Mouse (Mus musculus): ENCODE data around the gene Myh11.

Myh11 gene

DNA sequence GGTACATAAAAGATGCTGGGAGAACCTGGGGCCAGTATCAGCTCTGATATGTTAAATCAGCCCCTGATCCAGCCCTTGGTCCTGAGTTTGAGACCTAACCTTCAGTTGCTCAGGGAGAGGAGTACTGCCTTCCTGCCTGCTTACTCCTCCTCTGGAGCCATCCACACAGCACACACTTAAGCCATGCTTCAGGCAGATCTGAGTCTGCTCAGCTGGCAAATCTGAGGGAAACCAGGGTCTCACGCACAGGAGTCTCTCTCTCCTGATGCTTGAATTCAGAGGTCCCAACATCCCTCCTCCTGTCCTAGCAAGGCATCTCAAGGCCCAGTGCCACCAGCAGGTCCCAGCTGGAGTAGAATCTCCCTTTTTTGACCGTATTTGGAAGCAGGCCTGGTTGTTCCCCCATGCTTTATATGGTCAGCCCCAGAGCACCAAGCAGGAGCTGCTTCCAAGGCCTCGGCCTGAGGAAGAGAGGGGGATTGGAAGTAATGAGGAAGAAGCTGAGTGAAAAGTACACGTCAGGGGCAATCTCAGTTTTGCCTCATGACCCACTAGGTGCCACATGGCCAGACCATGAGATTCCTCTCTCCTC, 18.7 kb downstream of the Myh11 start:
- no peak for DNase-seq (ENCODE audit: inconsistent age in 2 of 2, low spot score in 1 of 2)

DNA sequence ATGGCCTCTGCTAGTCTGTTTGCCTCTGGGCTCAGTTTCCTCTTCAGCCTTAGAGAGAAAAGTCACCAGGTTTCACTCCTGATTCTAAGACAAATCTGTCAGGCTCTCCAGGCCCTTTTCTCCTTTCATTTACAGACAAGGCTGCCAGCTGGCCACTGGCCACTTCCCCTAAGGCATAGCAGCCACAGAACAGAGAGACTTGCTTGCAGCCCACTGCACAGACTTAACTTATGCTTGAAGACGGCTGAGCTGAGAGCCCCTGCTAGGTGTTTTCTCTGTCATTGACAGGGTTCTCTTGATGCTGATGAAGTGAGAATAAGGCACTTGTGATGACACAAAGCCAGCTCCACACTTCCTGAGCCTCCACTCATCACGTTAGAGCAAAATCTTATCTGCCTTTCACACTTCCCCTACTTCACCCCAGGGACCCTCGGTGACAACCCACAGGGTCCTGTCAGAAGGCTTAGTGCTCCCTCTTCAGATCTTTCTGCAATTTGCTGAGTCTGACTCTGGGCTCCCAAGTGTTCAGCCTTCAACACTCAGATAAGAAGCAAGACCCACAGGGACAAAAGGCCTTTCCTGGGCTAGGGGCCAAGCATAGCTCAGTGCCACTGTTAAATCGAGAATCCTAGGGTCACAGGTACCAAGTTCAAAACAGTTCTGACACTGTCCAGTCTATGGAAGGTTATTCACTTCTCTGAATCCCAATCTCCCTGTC, 25.8 kb downstream of the Myh11 start:
- peak; percentile 37 to 70 for DNase-seq (ENCODE audit: inconsistent age in 2 of 2, low spot score in 1 of 2)

DNA sequence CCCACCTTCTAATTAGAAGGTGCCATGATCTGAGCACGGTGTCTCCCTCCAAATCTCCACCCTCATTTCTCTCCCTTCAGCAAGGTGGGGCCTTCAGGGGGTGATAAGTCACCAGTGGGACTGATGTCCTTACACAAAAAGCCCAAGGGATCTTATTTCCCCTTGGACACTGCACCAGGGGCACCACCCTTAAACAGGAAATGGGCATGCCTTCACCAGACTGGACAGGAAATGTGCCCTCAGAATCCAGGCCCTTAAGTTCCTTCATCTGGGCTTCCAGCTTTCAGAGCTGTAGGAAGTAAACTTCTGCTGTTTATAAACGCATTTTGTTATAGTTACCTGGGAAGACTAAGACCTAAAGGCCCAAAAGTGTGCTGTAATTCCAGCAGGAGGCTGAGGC, 26.7 kb downstream of the Myh11 start:
- no peak for DNase-seq (ENCODE audit: inconsistent age in 2 of 2, low spot score in 1 of 2)

DNA sequence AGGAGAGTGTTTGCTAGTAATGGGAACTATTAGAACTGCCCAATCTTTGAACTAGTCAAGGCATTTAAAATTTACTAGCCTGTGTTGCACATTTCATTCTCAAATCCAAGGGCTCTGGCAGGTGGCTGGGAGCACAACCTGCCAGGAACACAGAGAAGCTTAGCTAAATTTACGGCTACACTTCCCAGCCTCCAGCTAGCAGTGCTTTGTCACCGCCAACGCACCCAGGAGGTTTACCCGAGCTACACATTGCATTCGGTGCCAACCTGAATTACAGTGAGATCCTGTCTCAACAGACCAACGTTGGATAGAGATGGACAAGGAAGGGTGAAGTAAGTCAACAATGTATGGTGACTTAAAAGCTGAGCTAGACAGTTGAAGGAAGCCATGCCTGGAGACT, 27.9 kb downstream of the Myh11 start:
- no peak for DNase-seq (ENCODE audit: inconsistent age in 2 of 2, low spot score in 1 of 2)

DNA sequence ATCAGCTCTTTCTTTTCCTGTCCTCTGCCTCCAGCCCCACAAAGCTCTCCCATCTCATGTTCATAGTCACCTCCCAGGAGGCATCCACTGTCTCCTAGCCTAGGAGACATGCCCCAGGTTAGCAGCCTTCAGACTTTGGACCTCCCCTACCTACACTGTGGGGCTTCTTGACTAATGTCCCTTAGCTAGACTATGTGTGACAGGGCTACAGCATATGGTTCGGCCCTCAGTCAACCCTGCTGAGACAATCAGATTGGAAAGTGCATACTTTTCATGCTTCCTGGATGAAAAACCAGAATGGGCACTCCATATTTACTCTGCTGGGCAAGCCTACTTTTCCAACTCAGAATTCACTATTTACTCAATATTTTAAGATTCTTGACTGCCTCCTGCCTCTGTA, 28.8 kb downstream of the Myh11 start:
- DNase-seq (ENCODE audit: inconsistent age in 2 of 2, low spot score in 1 of 2), result no peak

DNA sequence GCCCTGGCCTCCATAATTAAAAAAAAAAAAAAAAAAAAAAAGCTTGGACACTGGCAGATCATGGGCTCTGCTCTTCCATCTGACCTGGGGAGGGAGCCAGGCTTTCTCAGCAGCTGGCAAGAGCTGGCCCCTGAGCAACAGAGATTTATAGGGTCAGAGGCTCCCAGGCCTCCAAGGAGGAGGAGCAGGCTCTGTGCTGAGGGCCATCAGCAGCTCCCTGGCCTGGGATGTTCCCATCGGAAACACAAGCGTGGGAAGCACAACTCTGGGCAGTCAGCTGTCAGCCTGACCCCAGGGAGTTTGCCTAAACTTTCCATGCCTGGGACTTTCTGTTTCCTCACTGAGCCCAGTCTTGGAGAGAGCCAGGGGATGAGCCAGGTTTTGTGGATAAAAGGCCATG, 32.3 kb downstream of the Myh11 start:
- DNase-seq (ENCODE audit: inconsistent age in 2 of 2, low spot score in 1 of 2), result peak; percentile 51 to 80

DNA sequence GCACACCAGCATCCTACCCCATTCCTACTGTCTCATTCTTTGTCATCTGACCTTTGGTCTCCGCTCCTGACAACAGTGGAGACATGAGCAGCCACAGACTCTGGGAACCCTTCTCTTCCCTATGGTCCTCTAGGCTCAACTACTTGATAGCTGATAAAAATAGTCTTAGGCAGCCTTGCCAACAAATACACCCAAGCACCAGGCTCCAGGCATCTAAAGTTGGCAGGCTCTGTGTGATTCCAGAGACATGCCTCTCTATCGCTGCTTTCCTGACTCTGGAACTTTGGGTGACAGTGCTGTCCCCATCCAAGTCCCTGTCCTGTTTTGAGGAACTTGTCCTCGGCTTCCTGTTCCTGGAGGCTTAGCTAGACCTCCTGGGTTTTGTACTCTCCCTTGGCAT, 37.6 kb downstream of the Myh11 start:
- no peak for DNase-seq (ENCODE audit: inconsistent age in 2 of 2, low spot score in 1 of 2)

DNA sequence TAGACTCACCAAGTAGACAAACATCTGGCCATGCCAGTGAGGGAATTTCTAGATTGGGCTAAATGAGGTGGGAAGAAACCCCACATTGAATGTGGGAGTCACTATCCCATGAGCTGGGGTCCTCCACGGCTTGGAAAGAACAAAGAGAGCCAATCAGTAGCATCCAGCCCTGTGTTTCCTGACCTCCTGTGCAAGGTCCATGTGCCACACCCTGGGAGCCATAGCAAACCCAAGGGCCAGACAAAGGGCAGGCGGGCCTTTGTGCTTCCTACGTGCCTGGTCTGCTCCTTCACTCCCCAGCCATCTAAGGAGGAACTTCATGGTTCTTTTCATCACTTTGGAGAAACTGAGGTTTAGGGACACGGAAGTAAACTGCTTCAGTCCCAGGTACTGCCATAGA, 38.3 kb downstream of the Myh11 start:
- no peak for DNase-seq (ENCODE audit: inconsistent age in 2 of 2, low spot score in 1 of 2)

DNA sequence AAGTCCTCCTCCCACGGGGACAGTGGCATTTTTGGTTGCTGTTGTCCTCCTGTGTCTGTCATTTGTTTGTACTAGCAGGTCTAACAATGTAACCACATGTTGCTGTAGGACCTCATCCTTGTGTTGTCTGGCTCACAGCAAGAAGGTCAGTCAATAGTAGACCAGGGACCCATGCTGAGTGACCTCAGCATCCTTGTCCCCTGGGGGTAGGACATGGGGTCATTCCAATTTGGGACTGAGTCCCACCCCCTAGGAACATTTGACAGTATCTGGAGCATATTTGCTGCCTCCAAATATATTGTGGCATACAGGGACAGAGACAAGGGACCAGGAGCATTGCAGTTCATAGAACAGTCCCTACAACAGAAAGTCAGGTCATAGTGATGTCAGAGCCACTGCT, 41.3 kb downstream of the Myh11 start:
- DNase-seq (ENCODE audit: inconsistent age in 2 of 2, low spot score in 1 of 2), result no peak

DNA sequence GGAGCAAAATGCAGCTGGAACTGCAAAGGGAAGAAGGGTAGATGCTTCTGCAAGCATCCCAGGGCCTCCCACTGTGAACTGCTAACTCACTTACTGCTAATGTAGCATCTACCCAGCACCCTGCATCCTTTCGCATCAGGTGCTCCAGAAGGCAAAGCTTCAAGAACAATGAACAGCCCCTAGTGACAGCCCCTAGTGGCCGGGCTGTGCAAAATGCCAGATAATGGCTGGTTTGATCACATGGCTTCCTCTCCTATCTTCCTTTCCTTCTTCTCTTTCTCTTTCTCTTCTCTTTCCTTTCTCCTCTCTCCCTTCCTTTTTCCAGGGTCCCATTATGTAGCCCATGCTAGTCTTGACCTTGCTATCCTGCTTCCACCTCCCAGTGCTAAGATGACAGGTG, 48.6 kb downstream of the Myh11 start:
- DNase-seq (ENCODE audit: inconsistent age in 2 of 2, low spot score in 1 of 2), result peak in 1 of 2 experiments; percentile 44

DNA sequence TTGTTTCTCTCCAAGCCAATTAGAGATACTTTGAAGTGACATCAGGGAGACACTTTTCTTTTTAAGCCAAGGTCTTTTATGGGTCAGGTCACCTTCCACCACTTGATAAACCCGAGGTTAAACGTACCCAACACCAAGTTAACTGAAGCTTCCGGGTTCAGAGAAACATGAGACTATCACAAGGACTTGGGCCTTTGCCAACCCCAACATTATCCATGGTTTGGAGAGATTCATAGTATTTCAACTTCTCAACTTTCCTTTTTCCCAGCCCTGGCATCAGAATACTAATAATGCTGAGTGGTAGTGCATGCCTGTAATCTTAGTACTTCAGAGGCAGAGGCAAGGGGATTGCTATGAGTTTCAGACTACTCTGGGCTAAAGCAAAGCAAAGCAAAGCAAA, 49.1 kb downstream of the Myh11 start:
- DNase-seq (ENCODE audit: inconsistent age in 2 of 2, low spot score in 1 of 2), result peak in 1 of 2 experiments; percentile 44

DNA sequence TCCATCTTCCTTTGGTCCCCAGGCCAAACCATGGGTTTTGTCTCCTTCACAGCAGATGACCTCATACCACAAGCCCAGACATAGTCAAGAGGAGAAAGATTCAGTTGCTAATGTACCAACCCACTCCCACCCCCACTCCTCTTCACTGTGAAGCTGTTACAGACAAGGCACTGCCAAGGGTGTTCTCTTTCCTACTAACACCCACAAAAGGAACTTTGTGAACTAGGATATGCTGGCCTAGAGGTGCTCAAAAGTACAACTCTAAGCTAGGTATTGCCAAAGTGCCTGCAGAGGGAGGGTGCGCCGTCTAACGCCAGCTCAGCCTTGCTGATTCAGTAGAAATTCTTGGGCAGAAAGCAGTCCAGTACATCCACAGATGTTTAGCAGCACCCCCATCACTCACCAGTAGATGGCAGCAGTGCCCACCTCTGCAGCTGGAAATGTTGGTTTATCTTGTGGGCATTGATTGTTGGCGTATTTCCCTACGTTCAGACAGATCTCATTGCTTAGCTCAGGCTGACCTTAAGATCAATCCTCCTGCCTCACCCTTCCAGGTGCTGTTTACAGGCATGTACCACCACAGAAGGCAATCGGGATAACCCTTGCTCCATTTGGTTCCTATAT, 54.0 kb downstream of the Myh11 start:
- peak; percentile 79 to 95 for DNase-seq (ENCODE audit: inconsistent age in 2 of 2, low spot score in 1 of 2)

DNA sequence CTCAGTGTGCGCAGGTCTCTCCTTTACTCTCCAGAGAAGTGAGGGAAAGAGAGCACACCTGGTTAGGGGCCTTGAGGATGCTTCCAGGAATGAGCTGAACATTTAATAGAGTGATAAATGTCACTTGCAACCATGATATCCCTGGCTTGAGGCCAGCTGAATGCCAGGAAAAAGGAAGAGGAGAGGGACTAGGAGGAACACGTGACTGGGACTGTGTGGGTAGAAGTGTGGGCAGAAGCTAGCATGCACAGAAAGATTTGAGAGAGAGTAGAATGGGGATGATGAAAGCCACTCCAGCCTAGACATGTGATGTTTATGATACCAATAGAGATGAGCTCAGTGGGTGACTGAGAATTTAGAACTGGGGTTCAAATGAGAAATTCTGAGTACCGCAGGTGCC, 76.0 kb downstream of the Myh11 start:
- DNase-seq (ENCODE audit: inconsistent age in 2 of 2, low spot score in 1 of 2), result no peak

DNA sequence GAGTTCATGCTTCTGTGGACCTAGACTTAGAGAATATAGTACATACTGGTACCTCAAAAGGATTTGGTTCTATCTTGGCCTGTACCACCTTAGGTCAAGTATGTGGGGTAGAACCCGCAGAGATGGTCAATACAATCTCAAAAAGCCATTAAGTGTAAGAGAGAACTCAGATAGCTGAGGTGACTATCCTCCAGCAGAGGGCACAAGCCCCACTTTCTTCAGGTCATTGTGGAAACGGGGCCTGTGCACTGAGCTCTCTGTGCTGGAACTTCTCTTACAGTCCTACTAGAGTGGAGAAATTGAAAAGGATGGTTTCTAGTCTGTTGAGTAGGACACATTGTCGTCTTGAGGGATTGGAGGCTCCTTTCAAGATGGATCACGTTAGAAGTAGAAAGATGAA, 92.4 kb downstream of the Myh11 start:
- no peak for DNase-seq (ENCODE audit: inconsistent age in 2 of 2, low spot score in 1 of 2)

DNA sequence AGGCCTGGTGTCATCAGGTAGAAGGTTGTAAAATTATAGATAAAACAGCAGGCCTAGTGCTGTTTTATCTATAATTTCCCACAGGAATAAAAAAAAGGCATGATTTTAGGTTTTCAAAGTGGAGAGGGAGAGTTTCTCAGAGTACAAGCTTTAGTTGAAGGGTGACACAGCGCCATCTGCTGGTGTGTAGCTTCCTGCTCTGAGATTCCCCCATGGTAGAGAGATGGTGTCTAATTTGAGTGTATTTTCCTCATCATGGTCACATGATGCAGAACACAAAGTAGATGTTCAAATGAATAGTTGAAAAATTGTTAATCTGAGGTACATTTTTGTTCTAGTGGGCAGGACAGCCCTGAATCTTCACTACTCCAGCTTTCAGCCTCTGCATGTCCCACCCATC, 95.7 kb downstream of the Myh11 start:
- peak; percentile 63 to 90 for DNase-seq (ENCODE audit: inconsistent age in 2 of 2, low spot score in 1 of 2)

DNA sequence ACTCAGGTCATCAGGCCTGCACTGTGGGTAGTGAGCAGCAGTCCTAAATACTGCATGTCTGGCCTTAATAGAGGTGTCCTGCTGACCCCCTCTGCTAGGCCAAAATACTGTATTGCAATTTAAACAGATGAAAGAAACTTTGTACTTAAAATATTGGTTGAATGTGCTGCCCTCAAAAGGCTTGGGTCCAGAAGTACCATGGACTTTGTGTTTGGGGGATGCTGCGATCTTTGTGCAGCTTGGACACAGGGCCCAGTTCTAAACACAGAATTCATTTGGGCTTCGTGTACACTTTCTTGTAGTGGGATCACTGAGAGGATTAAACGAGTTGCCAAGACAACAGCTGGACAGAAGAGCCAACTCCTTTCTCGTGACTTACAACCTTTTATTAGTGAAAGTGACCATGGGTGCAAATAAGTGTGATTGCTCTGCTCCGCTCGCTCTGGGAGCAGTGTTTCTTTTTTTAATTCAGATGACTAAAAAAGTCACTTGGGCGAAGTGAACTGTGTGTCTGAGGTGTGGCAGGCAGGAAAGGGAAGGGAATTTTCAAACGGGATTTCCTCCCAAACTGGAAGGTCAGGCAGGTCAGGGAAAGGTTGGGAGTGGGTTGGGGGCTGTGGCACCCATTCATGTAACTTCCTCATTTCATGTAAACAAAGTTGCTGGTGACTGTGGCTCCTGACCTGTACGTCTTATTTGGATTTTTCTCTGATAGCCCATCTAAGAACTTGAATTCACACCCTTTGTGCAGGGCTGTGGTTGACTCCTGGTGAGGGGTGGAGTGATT, 96.8 kb downstream of the Myh11 start:
- DNase-seq (ENCODE audit: inconsistent age in 2 of 2, low spot score in 1 of 2), result peak in 1 of 2 experiments; percentile 50

DNA sequence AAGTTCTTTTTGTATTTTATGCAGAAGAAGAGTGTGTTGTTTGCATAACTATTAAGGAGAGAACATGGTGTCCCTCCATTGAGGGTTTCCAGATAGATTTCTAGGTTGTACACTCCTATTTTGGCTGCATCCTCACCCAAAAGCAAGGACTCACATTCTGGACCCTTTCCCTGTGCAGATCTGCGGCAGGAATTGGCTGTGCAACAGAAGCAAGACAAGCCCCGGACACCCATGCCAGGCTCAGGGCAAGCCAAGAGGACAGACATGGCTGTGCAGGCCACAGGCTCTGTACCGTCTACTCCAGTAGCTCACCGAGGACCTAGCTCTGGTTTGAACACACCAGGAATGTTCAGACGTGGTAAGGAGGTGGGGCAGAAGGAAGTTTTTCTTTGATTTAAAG, 105.7 kb downstream of the Myh11 start:
- no peak for DNase-seq (ENCODE audit: inconsistent age in 2 of 2, low spot score in 1 of 2)

DNA sequence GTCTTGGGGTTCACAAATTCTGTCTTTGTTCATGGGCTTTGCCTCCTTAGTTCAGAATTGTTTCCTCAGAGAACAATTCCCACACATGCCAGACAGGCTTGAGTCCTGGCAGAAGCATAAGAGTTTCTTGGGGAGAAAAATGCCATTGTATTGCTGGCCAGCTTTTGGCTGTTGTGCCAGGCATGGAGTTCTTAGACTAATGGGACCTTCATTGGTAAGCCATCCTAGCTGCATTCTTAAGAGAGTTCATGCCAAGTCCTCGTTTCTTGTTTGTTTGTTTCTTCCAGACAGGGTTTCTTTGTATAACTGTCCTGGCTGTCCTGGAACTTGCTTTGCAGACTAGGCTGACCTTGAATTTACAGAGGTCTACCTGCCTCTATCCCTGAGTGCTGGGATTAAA, 107.3 kb downstream of the Myh11 start:
- no peak for DNase-seq (ENCODE audit: inconsistent age in 2 of 2, low spot score in 1 of 2)

DNA sequence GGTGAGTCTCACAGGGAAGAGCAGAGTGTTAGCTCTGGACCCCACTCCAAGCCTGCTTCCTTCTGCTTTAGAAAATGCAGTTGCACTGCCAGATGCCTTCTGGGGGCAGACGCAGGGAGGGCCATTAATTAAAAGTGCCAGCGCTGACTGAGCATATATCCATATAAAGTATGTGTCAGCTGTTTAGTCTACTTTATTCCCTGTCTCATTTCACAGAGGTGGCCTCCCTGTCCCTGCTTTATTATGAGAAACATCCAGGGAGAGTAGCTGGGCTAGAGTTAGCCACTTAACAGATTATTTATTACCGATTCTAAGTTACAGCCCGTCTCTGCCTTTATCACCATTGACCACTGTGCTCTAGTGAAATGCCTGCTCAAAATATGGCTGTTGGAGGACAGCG, 108.8 kb downstream of the Myh11 start:
- no peak for DNase-seq (ENCODE audit: inconsistent age in 2 of 2, low spot score in 1 of 2)

DNA sequence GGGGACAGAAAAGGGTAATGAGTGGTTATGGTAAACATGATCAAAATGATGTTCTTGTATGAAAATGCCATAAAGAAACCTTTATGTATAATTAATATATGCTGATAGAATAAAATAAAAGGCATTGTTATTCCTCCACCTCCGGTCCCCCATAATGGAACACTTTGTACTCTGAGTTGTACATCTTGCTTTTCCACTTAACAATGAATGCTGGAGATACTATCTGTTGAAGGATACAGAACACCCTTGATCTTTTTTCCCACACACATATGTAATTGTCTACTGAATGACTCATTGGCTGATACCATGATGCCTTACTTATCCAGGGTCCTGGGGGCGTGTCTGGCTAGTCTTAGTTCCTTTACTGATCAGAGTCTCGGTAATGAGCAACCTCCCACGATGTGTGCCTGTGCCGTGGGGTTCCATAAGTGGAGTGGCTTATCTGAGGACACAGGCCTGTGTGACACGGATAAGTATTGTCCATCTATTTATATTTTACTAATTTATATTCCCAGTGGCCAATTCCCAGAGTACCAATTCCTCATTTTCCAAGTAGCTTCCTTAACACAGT, 110.9 kb downstream of the Myh11 start:
- no peak for DNase-seq (ENCODE audit: inconsistent age in 2 of 2, low spot score in 1 of 2)

DNA sequence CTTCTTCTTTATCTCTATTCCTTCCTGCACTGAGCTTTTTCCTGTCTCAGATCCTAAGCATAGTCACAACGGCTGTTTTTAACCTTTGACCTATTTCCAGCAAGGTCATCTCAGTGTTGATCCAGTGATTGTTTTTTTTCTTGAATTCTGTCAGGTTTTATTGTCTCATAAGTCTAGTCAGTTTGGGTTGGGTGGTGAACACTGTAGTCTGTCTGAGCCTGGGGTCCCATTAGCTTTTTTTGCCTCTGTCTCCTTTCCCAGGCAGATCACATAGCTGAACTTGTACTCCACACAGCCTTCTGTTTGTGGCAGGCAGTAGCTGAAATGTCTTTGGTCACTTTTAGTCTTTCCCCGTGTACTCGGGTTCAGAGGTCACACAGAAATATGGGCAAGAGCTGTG, 113.1 kb downstream of the Myh11 start:
- peak in 1 of 2 experiments; percentile 41 for DNase-seq (ENCODE audit: inconsistent age in 2 of 2, low spot score in 1 of 2)
